Mouse (Mus musculus): ENCODE data around the gene Blmh.

DNA sequence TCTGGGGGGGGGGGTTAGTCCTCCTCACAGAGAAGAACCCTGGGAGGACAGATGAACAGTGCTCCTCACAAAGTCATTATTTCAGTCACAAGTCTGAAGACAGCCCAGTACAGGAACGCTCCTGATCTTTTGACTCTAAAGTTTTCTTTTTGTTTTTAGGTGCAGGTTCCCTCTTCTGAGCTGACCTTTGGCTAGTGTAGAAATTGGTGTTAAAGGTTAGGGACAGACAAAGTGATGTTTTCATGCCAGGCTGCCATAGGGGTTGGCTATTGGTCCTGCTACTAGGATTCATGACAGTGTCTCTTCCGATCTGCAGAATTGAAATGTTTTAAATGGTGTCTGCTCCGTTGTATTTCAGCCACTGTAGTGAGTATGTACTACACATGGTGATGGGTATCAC is 103.5 kb downstream of the Blmh start:
- no peak for TF ChIP-seq CTCF (IDR thresholded peaks at IDR 0.05; ENCODE audit: control insufficient read depth, insufficient read depth, insufficient replicate concordance, low read depth, low read length)
- no peak for TF ChIP-seq POLR2A (IDR thresholded peaks at IDR 0.05; ENCODE audit: control insufficient read depth, low read depth, low read length)

Measured in testis, adult 2 months (tissue).